ENCODE assay signal across 22 mouse cellular contexts in the genomic region with DNA sequence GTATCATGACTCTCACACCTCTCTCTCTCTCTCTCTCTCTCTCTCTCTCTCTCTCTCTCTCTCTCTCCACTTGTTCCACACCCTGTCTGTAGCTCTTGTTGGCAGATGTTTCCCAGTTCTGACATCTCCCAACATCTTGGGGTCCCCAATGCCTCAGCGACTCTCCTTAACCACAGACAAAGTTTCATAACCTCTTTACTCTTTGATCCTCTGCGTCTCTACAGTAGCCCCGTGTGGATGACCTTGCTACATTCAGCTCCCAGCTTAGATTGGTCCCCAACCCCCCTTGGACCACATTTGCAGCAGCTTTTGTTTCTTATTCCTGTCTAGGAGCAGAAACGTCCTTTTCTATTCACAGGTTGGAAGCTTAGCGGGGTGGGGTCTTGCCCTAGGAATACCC.
"Had no signal": no experiment of that assay in that cellular context is flagged by ENCODE, and none has a peak within 500 bp of the region (broad histone marks: within the 10 kb centered on the region; RNA-seq: fewer than 3 reads in every experiment).

No protein-coding gene starts in this region.

- H3K27ac ChIP-seq: limb, embryonic 12.5 days; limb, embryonic 15.5 days; liver, embryonic 14.5 days; neural tube, embryonic 12.5 days; neural tube, embryonic 15.5 days; stomach, postnatal 0 days had no signal

- H3K4me1 ChIP-seq: neural tube, embryonic 12.5 days; neural tube, embryonic 15.5 days had no signal

- ATAC-seq: liver, postnatal 0 days; lung, postnatal 0 days had no signal

- H3K9me3 ChIP-seq: limb, embryonic 12.5 days; limb, embryonic 15.5 days; neural tube, embryonic 12.5 days; neural tube, embryonic 15.5 days had no signal

- H3K9ac ChIP-seq: limb, embryonic 12.5 days; limb, embryonic 15.5 days; liver, embryonic 14.5 days; liver, postnatal 0 days; lung, embryonic 14.5 days; neural tube, embryonic 12.5 days; neural tube, embryonic 15.5 days had no signal

- H3K4me3 ChIP-seq: limb, embryonic 12.5 days; limb, embryonic 15.5 days; neural tube, embryonic 12.5 days; neural tube, embryonic 15.5 days had no signal

- H3K4me2 ChIP-seq: limb, embryonic 12.5 days; limb, embryonic 15.5 days; liver, embryonic 11.5 days; lung, embryonic 14.5 days; neural tube, embryonic 12.5 days; neural tube, embryonic 15.5 days had no signal

- H3K36me3 ChIP-seq: limb, embryonic 12.5 days; limb, embryonic 15.5 days; neural tube, embryonic 12.5 days; neural tube, embryonic 15.5 days had no signal

- DNase-seq: kidney, adult 18-20 months; kidney, adult 9 months; kidney, postnatal 14 days; kidney, postnatal 4 days; left cerebral cortex, postnatal 4 days; liver, postnatal 0 days; lung, embryonic 14.5 days; lung, postnatal 36 days; midbrain, embryonic 14.5 days; right cerebral cortex, adult 18-20 months; right cerebral cortex, postnatal 14 days; right cerebral cortex, postnatal 4 days; thymus, adult 2 months; thymus, postnatal 14 days had no signal

- H3K27me3 ChIP-seq: limb, embryonic 12.5 days; limb, embryonic 15.5 days; neural tube, embryonic 12.5 days; neural tube, embryonic 15.5 days had no signal
